Comparison of ENCODE assay signal across 14 mouse cellular contexts in genomic region chr9:80697171-80697570, GRCm38 (mm10).
DNase-seq lines count a peak whose midpoint lies in the region; ATAC-seq and TF ChIP-seq lines count a peak whose summit lies in the region.
"Had no signal": no experiment of that assay in that cellular context is flagged by ENCODE, and none has a peak within 500 bp of the region (broad histone marks: within the 10 kb centered on the region; RNA-seq: fewer than 3 reads in every experiment).

No protein-coding gene starts in this region.

- no peak overlapping the region for H3K4me2 ChIP-seq in limb, embryonic 14.5 days (replicated peaks; ENCODE audit: low read depth, low read length, severe bottlenecking)
- H3K4me2 ChIP-seq: forebrain, embryonic 15.5 days; heart, embryonic 13.5 days had no signal

- peak; percentile 46 for DNase-seq in limb, embryonic 14.5 days (ENCODE audit: low spot score)
- DNase-seq in limb, embryonic 10.5 days (ENCODE audit: low spot score): no peak
- peak; percentile 3 for DNase-seq in lung, postnatal 14 days
- DNase-seq in lung, adult 2 months: no peak
- DNase-seq in NIH3T3 (ENCODE audit: low read depth): peak; percentile 2
- DNase-seq in lung, postnatal 36 days: peak; percentile 3
- DNase-seq: adrenal gland, adult 8-10 months; adrenal gland, postnatal 36 days; cerebellum, adult 2 months; gastrocnemius, postnatal 36 days; heart, adult 11 months; heart, postnatal 36 days had no signal

- no peak for TF ChIP-seq CTCF in lung, adult 2 months (IDR thresholded peaks at IDR 0.05; ENCODE audit: insufficient read depth, low read length)

- H3K4me3 ChIP-seq in limb, embryonic 14.5 days (replicated peaks; ENCODE audit: low read length): no peak overlapping the region
- no peak overlapping the region for H3K4me3 ChIP-seq in limb, embryonic 10.5 days
- no peak overlapping the region for H3K4me3 ChIP-seq in lung, adult 2 months (replicated peaks; ENCODE audit: extremely low read depth, low read depth, low read length)
- H3K4me3 ChIP-seq: forebrain, embryonic 15.5 days; heart, embryonic 13.5 days had no signal

- H3K4me1 ChIP-seq in limb, embryonic 14.5 days (ENCODE audit: control insufficient read depth, insufficient read depth, low read length): no peaks in the 10 kb centered on the region
- no peaks in the 10 kb centered on the region for H3K4me1 ChIP-seq in limb, embryonic 10.5 days
- H3K4me1 ChIP-seq in lung, adult 2 months (ENCODE audit: control insufficient read depth, insufficient read depth, low read length): no peaks in the 10 kb centered on the region
- H3K4me1 ChIP-seq: forebrain, embryonic 15.5 days; heart, embryonic 13.5 days had no signal

- H3K36me3 ChIP-seq in limb, embryonic 14.5 days (ENCODE audit: control insufficient read depth, insufficient read depth, low read length): no peaks in the 10 kb centered on the region
- no peaks in the 10 kb centered on the region for H3K36me3 ChIP-seq in limb, embryonic 10.5 days
- H3K36me3 ChIP-seq: forebrain, embryonic 15.5 days; heart, embryonic 13.5 days had no signal

- H3K27ac ChIP-seq in limb, embryonic 14.5 days (replicated peaks; ENCODE audit: low read depth, low read length): no peak overlapping the region
- no peak overlapping the region for H3K27ac ChIP-seq in limb, embryonic 10.5 days
- H3K27ac ChIP-seq: forebrain, embryonic 15.5 days; heart, embryonic 13.5 days had no signal

- no peaks in the 10 kb centered on the region for H3K9me3 ChIP-seq in limb, embryonic 14.5 days (ENCODE audit: control insufficient read depth, low read length)
- no peaks in the 10 kb centered on the region for H3K9me3 ChIP-seq in limb, embryonic 10.5 days (replicated peaks)
- H3K9me3 ChIP-seq: forebrain, embryonic 15.5 days; heart, embryonic 13.5 days had no signal

- no peak for TF ChIP-seq POLR2A in limb, embryonic 14.5 days (IDR thresholded peaks at IDR 0.05; ENCODE audit: borderline replicate concordance, extremely low read depth, insufficient read depth, insufficient read length)
- no peak for TF ChIP-seq POLR2A in lung, adult 2 months (IDR thresholded peaks at IDR 0.05; ENCODE audit: borderline replicate concordance, extremely low read depth, low read depth, low read length)

- WGBS in limb, embryonic 14.5 days: 78% methylated on average over 2 of the region's 2 CpGs
- 96% methylated on average over 2 of the region's 2 CpGs for whole genome bisulfite sequencing in limb, embryonic 10.5 days
- WGBS in lung, adult 2 months: 58% methylated on average over 2 of the region's 2 CpGs

- ATAC-seq in limb, embryonic 14.5 days (ENCODE audit: low FRiP score, low read depth): no peak
- ATAC-seq: forebrain, embryonic 15.5 days had no signal

- H3K9ac ChIP-seq in limb, embryonic 14.5 days (ENCODE audit: low read depth, low read length, severe bottlenecking): no peak overlapping the region
- H3K9ac ChIP-seq: forebrain, embryonic 15.5 days; heart, embryonic 13.5 days had no signal

- H3K27me3 ChIP-seq in limb, embryonic 14.5 days (ENCODE audit: control insufficient read depth, insufficient read depth, low read length): no peaks in the 10 kb centered on the region
- no peaks in the 10 kb centered on the region for H3K27me3 ChIP-seq in limb, embryonic 10.5 days (ENCODE audit: low read depth, poor library complexity, severe bottlenecking)
- H3K27me3 ChIP-seq: forebrain, embryonic 15.5 days; heart, embryonic 13.5 days had no signal

Comparison
In these comparisons a context has a peak if more than half of its experiments do, and no peak if none do; other contexts are left out.
1. DNase-seq: peak in limb, embryonic 14.5 days (single experiment), lung, postnatal 14 days (single experiment), NIH3T3 (single experiment) and lung, postnatal 36 days (single experiment); none in limb, embryonic 10.5 days (single experiment) and lung, adult 2 months (single experiment).